21 mouse cellular contexts compared by ENCODE assay signal in the genomic region with DNA sequence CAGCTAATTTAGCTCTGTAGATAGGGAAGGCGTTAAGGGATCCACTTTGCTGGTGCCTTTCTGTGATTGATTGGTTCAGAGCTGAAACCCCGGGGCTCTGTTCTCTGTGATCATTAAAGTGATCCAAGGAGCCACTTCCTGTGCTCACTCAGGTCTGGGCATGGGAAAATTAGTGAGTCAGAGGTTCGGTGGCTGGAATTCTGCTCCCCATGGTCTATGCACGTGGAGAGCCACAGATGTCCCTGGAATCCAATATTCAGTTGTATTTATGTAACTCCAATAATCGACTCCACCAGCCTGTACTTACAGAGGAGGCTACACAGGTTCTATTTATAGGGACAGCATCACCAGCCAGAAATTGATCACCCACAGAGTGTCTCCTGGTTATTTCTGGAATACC. TPM values are rescaled to one million over a fixed set of nuclear protein-coding genes. Genes with fewer than 3 reads are reported as not detected.
DNase-seq lines count a peak whose midpoint lies in the region; ATAC-seq and TF ChIP-seq lines count a peak whose summit lies in the region.
"Had no signal": no experiment of that assay in that cellular context is flagged by ENCODE, and none has a peak within 500 bp of the region (broad histone marks: within the 10 kb centered on the region; RNA-seq: fewer than 3 reads in every experiment).

No protein-coding gene starts in this region.

- no peaks in the 10 kb centered on the region for H3K36me3 ChIP-seq in hindbrain, embryonic 10.5 days
- no peaks in the 10 kb centered on the region for H3K36me3 ChIP-seq in hindbrain, postnatal 0 days (ENCODE audit: insufficient read depth, low read length)
- no peaks in the 10 kb centered on the region for H3K36me3 ChIP-seq in midbrain, embryonic 13.5 days
- H3K36me3 ChIP-seq in midbrain, embryonic 11.5 days (ENCODE audit: control insufficient read depth, insufficient read depth, low read length) = no peaks in the 10 kb centered on the region
- H3K36me3 ChIP-seq in limb, embryonic 15.5 days = no peaks in the 10 kb centered on the region
- H3K36me3 ChIP-seq: embryonic facial prominence, embryonic 15.5 days; hindbrain, embryonic 12.5 days; limb, embryonic 13.5 days had no signal

- no peak overlapping the region for H3K4me3 ChIP-seq in hindbrain, embryonic 10.5 days
- no peak overlapping the region for H3K4me3 ChIP-seq in hindbrain, postnatal 0 days (ENCODE audit: low read length)
- no peak overlapping the region for H3K4me3 ChIP-seq in midbrain, embryonic 13.5 days (replicated peaks)
- H3K4me3 ChIP-seq in midbrain, embryonic 11.5 days (ENCODE audit: low read depth, low read length) = no peak overlapping the region
- H3K4me3 ChIP-seq in limb, embryonic 15.5 days = no peak overlapping the region
- H3K4me3 ChIP-seq: forebrain, embryonic 13.5 days; hindbrain, embryonic 12.5 days; limb, embryonic 13.5 days had no signal

- peaks cover 22% of the 10 kb centered on the region; the same call in 1 of the 2 replicates for H3K27me3 ChIP-seq in hindbrain, embryonic 10.5 days (ENCODE audit: insufficient read depth, poor library complexity, severe bottlenecking)
- H3K27me3 ChIP-seq in hindbrain, postnatal 0 days (ENCODE audit: insufficient read depth, low read length) = no peaks in the 10 kb centered on the region
- peaks cover 3% of the 10 kb centered on the region; the same call in 1 of the 2 replicates for H3K27me3 ChIP-seq in midbrain, embryonic 13.5 days
- H3K27me3 ChIP-seq in midbrain, embryonic 11.5 days (ENCODE audit: control insufficient read depth, insufficient read depth, low read length) = no peaks in the 10 kb centered on the region; the same call in 1 of the 2 replicates
- 0 out of 2 replicates have a peak, but pooled peaks cover 4% of the 10 kb centered on the region for H3K27me3 ChIP-seq in limb, embryonic 15.5 days
- H3K27me3 ChIP-seq: embryonic facial prominence, embryonic 15.5 days; forebrain, embryonic 13.5 days had no signal

- H3K27ac ChIP-seq in hindbrain, embryonic 10.5 days = peak overlapping the region; percentile 64; the same call in 1 of the 2 replicates
- no peak overlapping the region for H3K27ac ChIP-seq in hindbrain, postnatal 0 days
- 0 out of 2 replicates have a peak overlapping the region, but pooled peaks have one; percentile 1 for H3K27ac ChIP-seq in midbrain, embryonic 13.5 days
- no peak overlapping the region for H3K27ac ChIP-seq in midbrain, embryonic 11.5 days (ENCODE audit: low read depth, low read length)
- 0 out of 2 replicates have a peak overlapping the region, but pooled peaks have one; percentile 17 for H3K27ac ChIP-seq in limb, embryonic 15.5 days
- H3K27ac ChIP-seq: forebrain, embryonic 13.5 days; heart, adult 2 months; hindbrain, embryonic 12.5 days; limb, embryonic 13.5 days had no signal

- no peak for TF ChIP-seq CTCF in hindbrain, postnatal 0 days (IDR thresholded peaks at IDR 0.05; ENCODE audit: low read depth)

- H3K9ac ChIP-seq in hindbrain, postnatal 0 days (replicated peaks; ENCODE audit: low read length) = no peak overlapping the region
- no peak overlapping the region for H3K9ac ChIP-seq in midbrain, embryonic 13.5 days (replicated peaks)
- H3K9ac ChIP-seq in midbrain, embryonic 11.5 days (ENCODE audit: low read length) = no peak overlapping the region
- H3K9ac ChIP-seq in limb, embryonic 15.5 days = no peak overlapping the region
- H3K9ac ChIP-seq: embryonic facial prominence, embryonic 15.5 days; forebrain, embryonic 13.5 days; hindbrain, embryonic 12.5 days; limb, embryonic 13.5 days had no signal

- peaks cover 52% of the 10 kb centered on the region for H3K4me1 ChIP-seq in hindbrain, embryonic 10.5 days (replicated peaks)
- peaks cover 17% of the 10 kb centered on the region for H3K4me1 ChIP-seq in hindbrain, postnatal 0 days (ENCODE audit: insufficient read depth, low read length)
- peaks cover 56% of the 10 kb centered on the region for H3K4me1 ChIP-seq in midbrain, embryonic 13.5 days (replicated peaks)
- H3K4me1 ChIP-seq in midbrain, embryonic 11.5 days (ENCODE audit: control insufficient read depth, insufficient read depth, low read length) = peaks cover 20% of the 10 kb centered on the region
- H3K4me1 ChIP-seq in limb, embryonic 15.5 days = peaks cover 10% of the 10 kb centered on the region

- DNase-seq in adrenal gland, adult (ENCODE audit: inconsistent age in 2 of 2, low spot score in 1 of 2) = peak; percentile 15 to 37
- DNase-seq in adrenal gland, postnatal 4 days (ENCODE audit: low spot score in 2 of 2) = no peak
- DNase-seq in hindbrain, embryonic 10.5 days (ENCODE audit: low spot score) = no peak
- no peak for DNase-seq in hindbrain, postnatal 0 days (ENCODE audit: low spot score)
- no peak for DNase-seq in midbrain, embryonic 11.5 days (ENCODE audit: low spot score, missing footprints)
- DNase-seq: cerebellum, adult 11-12 months; heart, adult 2 months; kidney, adult 11 months; lung, adult 2 months had no signal

- no peak overlapping the region for H3K4me2 ChIP-seq in hindbrain, postnatal 0 days (ENCODE audit: low read depth, low read length)
- no peak overlapping the region for H3K4me2 ChIP-seq in midbrain, embryonic 13.5 days (replicated peaks)
- H3K4me2 ChIP-seq in midbrain, embryonic 11.5 days = no peak overlapping the region
- H3K4me2 ChIP-seq in limb, embryonic 15.5 days = no peak overlapping the region
- H3K4me2 ChIP-seq: forebrain, embryonic 13.5 days had no signal

- no peak for ATAC-seq in hindbrain, postnatal 0 days
- ATAC-seq in midbrain, embryonic 13.5 days = no peak
- ATAC-seq in midbrain, embryonic 11.5 days (ENCODE audit: low FRiP score) = no peak
- no peak for ATAC-seq in limb, embryonic 15.5 days (ENCODE audit: insufficient number of reproducible peaks, low FRiP score, low TSS enrichment, low read depth)
- no peak for ATAC-seq in megakaryocyte-erythroid progenitor cell, adult 5-6 weeks (replicated peaks; ENCODE audit: low FRiP score, low TSS enrichment, poor library complexity, severe bottlenecking)
- ATAC-seq: forebrain, embryonic 13.5 days had no signal

- no peaks in the 10 kb centered on the region for H3K9me3 ChIP-seq in hindbrain, embryonic 10.5 days
- no peaks in the 10 kb centered on the region for H3K9me3 ChIP-seq in hindbrain, postnatal 0 days (ENCODE audit: low read length)
- H3K9me3 ChIP-seq in midbrain, embryonic 13.5 days = no peaks in the 10 kb centered on the region
- no peaks in the 10 kb centered on the region for H3K9me3 ChIP-seq in midbrain, embryonic 11.5 days (ENCODE audit: control insufficient read depth, low read length)
- H3K9me3 ChIP-seq in limb, embryonic 15.5 days = no peaks in the 10 kb centered on the region
- H3K9me3 ChIP-seq: embryonic facial prominence, embryonic 15.5 days; forebrain, embryonic 13.5 days; hindbrain, embryonic 12.5 days; limb, embryonic 13.5 days had no signal

- WGBS in hindbrain, embryonic 10.5 days = 67% methylated on average over 5 of the region's 5 CpGs
- 52% methylated on average over 5 of the region's 5 CpGs for WGBS in hindbrain, postnatal 0 days
- WGBS in midbrain, embryonic 13.5 days = 61% methylated on average over 5 of the region's 5 CpGs
- 67% methylated on average over 5 of the region's 5 CpGs for whole genome bisulfite sequencing in midbrain, embryonic 11.5 days
- WGBS in limb, embryonic 15.5 days = 18% methylated on average over 5 of the region's 5 CpGs

RNA-seq across cellular contexts. Expression of gene Gm45623, which starts 12.6 kb away (rescaled TPM):
- total RNA-seq in adrenal gland, postnatal 4 days (2021) = under 1 TPM in 1 of 2 experiments, not detected in 1; 0.28 TPM
- 0.21 TPM in 1 of 2 replicates, not detected in the other for polyA plus RNA-seq in hindbrain, embryonic 10.5 days (2016; fragmentation: Nextera tagmentation; extraction: Ambion mirVana)
- 12.4 and 15.1 TPM in 2 replicates for total RNA-seq in hindbrain, postnatal 0 days (2014; rRNA removed)
- polyA plus RNA-seq in hindbrain, postnatal 0 days (2015; fragmentation: Nextera tagmentation; extraction: Ambion mirVana) = 2.2 and 2.4 TPM in 2 replicates
- 0.74 and 1.2 TPM in 2 replicates for polyA plus RNA-seq in midbrain, embryonic 13.5 days (2015; fragmentation: Nextera tagmentation; extraction: Ambion mirVana)
- polyA plus RNA-seq in midbrain, embryonic 11.5 days (2014; fragmentation: Nextera tagmentation; extraction: Ambion mirVana) = not detected in 2 replicates
- 0.62 and 0.79 TPM in 2 replicates for polyA plus RNA-seq in limb, embryonic 15.5 days (2015; fragmentation: Nextera tagmentation; extraction: Ambion mirVana)
- total RNA-seq in megakaryocyte-erythroid progenitor cell, adult 5-6 weeks (2014; fragmentation: Nextera tagmentation) = not detected in 2 replicates
- not detected in 2 replicates for total RNA-seq in megakaryocyte-erythroid progenitor cell, adult 5-6 weeks (2017)
- total RNA-seq: CH12.LX; common myeloid progenitor, adult 5-6 weeks; gastrocnemius, adult 8-10 months; heart, adult 2 months; megakaryocyte, adult 5-6 weeks; neutrophil, adult 5-6 weeks had no signal
- polyA plus RNA-seq: heart, adult 2 months; hindbrain, embryonic 12.5 days had no signal

Comparison
In these comparisons a context has a peak if more than half of its experiments do, and no peak if none do; other contexts are left out.
1. DNase-seq: peak in adrenal gland, adult (2 of 2); none in adrenal gland, postnatal 4 days (0 of 2), hindbrain, embryonic 10.5 days (single experiment), hindbrain, postnatal 0 days (single experiment) and midbrain, embryonic 11.5 days (single experiment).
2. H3K27ac ChIP-seq: peak in hindbrain, embryonic 10.5 days (single experiment), midbrain, embryonic 13.5 days (single experiment) and limb, embryonic 15.5 days (single experiment); none in hindbrain, postnatal 0 days (single experiment) and midbrain, embryonic 11.5 days (single experiment).